Mouse (Mus musculus): ENCODE measurements around the gene Fv1.

DNA sequence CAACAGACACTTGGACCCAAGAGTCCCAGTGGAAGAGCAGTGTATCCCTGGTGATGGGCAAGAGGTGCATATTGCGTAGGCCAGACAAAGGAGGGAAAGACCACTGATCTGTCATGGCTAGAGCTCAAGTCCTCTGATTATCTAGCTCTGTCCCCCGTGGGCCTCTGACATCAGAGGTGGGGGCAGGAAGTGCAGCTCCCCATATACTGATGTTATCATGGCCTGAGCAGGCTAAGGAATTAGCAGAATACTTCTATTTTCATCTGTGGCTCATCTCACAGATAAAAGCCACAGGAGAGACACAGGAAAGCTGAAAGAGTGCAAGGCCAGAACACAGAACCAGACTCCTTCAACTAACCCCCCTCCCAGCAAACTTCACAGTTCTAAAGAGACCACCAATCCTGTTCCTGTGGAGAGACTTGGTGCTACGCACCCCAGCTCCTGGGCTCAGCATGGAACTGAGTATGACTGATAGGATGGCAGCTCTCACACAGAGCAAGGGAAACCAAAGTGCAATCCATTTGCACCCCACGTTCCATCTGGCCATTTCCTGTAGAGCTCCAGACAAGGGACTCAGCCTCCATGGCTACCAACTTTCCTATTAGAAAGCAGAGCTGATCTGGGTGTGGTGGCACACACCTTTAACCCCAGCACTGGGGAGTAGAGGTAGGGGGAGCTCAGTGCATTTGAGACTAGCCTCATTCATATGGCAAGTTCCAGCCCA, 7.2 kb downstream of the Fv1 start:
- TF ChIP-seq POLR2A (IDR thresholded peaks at IDR 0.05; ENCODE audit: control insufficient read depth, low read depth, low read length) = no peak
- no peak for TF ChIP-seq CTCF (IDR thresholded peaks at IDR 0.05; ENCODE audit: control insufficient read depth, insufficient read depth, insufficient replicate concordance, low read depth, low read length)

Measured in testis, adult 2 months (tissue).